Mouse (Mus musculus) spleen, adult 18-20 months (tissue): Measurements from ENCODE around the gene Foxred2.

Source experiments
- DNase-seq, 2 experiments: peaks; one replicate each; pipeline ENCODE4 v3.0.0; 2022; ENCODE audit warnings: mixed read lengths in 2 of 2

Gene Foxred2

DNA sequence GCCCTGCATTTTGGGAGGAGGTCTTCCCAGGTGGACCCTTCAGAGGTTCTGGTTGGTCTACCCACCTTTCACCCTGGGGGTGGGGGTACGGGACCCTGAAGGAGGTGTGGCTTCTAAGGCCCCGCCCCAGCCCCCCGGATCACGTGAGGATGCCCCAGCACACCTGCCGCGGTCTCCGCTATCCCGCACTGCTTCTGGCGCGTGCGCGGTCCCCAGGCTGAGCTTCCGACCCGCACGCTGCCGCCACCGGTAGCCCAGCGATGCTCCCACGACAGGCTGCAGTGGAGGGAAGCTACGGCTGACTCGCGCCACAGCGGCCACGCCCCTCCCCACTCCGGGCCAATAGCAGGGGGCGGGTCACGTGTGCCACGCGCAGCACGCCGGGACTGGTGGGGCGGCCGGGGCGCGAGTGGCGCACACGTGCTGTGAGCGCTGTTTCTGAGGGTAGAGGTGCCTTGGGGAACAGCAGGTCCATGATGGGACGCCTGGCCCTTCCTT lies at the start of gene Foxred2:
Foxred2 (minus strand) TSS at position 319 of the 498 bp plus-strand sequence.
- DNase-seq: peak; percentile 80 to 84

DNA sequence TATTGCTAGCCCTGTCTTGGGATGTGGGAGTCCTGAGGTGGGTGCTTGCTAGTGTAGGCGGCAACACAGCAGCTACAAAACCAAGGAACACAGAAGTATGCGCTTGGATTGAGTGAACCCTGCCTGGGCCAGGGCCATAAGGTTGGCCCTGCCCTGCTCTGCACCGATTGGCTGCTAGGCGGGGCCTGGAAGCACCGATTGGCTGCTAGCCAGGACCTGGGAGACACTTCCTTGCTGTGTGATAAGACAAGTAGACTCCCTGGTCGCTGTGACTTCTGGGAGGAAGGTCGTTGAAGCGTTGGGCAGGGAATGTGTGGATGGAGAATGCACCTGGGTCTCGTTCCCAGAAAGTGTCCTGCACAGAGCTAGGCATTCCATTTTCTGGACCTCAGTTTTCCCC lies 47.4 kb upstream of the Foxred2 start:
- DNase-seq: no peak

DNA sequence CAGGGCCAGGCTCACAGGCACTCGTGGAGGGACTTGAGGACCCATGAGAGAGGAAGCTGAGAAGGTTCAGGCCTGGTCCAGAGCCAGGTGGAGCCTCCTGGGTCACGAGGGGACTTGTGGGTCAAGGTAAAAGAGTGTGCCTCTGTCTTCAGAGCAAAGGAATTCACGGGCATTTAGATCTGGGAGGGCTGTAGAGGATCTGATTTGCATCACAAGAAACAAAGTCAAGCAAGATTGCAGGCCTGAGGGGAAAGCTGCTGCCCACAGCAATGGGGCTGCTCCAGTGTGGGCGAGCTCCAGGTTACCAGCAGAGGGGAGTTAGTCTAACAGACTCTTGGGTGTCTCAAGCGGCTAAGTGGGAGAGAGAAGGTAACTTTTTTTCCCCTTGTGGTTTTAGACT lies 44.9 kb upstream of the Foxred2 start:
- no peak for DNase-seq

DNA sequence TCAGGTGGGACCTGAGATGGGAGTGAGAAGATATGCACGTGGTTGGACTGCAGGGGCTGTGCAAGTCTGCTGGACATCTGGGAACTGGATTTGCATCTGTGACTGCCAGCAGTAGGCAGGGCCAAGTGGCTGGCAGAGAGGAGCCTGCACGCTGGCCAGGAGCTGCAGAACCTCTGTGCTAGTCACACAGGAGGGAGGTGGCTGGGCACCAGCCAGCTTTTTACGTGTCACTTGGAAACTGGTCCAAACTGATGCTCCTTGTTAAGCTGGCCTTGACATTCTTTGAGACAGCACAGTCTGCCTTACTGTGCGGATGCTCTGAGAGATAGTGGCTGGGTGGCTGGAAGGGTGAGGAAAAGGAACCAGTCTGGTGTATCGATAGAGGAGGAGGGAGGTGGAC lies 32.0 kb upstream of the Foxred2 start:
- DNase-seq: no peak

DNA sequence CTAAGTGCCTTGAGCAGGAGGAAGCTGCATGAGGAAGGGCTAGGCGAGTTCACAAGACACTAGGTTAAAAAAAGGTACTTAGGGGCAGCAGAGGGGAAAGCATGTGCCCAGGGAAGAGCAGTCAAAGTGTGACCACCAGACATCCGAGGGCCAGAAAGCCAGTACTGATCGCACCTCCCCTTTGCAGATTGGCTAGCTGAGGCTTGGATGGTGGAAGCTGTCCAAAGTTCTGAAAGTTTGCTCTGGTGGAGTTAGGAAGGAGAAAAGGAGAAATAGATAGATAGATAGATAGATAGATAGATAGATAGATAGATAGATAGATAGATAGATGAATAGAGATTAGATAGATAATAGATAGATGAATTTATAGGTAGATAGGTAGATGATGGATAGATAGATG lies 26.9 kb upstream of the Foxred2 start:
- no peak for DNase-seq

DNA sequence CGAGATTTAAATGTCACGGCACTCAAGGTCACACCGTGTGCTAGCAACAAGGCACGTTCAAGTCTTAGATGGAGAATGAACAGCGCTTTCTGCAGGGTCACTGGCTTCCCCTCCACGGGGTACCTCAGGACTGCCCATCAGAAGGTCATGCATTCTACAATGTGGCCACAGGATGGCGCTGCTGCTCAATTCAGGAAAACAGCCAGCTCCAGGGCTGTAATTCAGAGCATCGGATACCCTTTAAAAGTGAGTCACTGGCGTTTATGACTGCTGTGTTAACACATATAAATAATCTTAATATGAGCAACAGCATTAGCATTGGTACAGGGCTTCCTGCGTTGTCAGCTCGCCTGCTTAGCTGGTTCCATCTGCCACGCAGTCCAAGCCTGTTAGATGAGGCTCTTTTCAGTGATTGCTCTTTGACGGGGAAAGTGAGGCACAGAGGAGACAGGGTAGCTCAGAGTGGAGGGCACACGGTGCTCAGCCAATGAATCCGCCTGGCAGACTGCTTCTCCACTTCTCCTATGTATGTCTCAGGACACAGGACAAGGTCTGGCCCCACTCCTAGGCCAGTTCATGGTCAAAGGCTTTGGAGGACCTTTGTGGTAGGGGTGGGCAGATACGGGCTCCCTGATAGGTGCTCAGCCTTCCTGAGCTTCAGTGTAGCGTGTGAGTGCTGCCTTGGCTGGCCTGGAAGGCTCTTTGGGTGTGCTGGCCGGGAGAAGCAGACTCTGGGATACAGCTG lies 25.8 kb upstream of the Foxred2 start:
- DNase-seq: peak in 1 of 2 experiments; percentile 43

DNA sequence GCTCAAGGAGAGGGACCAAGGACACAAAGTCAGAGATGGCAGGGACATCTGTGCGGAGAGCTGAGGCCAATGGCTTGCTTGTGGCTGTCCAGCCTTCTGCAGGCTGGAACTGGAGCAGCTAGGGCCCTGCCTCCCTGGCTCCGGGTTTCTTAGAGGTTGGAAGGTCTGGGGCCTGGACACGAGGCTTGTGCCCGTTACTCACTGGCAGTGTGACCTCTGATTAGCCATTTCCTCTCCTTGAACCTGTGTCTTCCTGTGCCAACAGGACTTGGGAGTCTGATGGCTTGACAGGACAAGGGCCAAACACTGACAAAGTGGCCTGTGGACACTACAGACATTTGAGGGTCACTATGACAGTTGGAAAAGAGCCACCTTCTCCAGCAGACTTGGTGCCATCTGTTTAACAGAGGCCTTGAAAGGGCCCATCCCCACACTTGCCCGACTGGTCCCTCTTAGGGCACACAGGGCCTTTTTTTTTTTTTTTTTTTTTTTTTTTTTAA lies 24.7 kb upstream of the Foxred2 start:
- DNase-seq: no peak

DNA sequence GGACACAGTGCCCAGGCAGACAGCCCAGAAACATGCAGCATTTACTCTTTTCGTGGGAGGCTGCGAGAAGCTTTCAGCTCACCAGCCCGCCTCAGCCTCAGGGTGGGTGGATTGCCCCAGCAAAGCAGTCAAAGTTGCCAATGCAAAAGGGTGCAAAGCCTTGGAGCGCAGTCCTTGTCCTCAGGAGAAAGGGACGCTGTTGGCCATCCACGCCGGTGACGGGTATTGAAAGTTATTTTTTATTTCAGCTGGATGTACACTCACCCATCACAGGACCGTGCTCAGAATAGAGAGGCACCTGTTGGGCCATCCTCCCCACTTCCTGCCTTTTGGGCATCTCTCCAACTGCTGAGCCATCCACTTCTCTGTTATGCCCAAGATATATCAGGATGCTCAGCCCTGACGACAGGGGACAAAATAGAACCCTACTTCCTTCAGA lies 22.9 kb upstream of the Foxred2 start:
- no peak for DNase-seq

DNA sequence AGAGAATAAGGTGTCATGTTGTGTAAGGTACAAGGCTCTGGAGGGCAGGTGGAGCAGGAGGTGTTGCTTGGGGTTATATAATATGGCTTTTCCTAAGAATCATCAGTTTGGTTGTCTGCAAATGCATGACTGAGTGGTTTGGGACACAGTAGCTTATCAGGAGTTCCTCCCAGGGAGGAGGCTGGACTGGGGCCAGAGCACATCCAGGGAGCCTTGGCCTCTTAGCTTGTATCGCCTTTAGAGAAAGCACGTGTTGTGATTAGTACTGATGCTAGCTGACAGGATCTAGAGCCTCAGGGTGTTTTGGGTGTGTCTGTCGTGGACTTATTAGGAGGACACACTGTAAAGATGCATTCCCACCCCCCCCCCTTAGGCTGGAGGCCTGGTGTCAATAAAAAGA lies 21.1 kb upstream of the Foxred2 start:
- no peak for DNase-seq

DNA sequence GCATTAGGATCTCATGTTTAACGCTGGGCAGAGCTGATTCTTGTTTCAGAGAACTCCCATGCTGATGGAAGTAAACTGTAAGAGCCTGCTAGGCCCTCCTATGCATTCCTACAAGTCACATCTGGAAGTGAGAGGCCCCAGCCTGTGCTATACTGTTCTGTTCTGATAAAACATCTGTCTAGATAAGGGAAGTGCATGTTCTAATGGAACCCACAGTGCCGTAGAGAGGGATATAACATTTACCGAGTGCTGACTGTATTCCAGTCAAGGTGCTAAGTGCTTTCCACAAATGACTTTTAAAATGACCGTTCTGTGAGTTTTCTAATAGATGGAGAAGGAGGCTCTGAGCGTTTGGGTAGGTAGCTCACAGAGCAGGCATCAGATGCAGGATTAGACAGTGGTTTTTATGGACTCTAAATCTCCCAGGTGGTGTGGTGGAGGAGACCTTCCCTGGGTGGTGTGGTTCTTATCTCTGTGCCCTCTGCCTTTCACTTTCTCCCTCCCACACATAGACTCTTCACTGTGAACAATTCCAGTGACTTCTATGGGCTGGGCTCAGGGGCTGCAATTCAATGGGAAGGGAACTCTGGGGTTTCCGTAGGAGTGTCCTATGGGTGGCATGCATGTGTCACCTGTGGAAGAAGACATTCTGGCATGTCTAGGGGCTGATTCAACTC lies 17.8 kb upstream of the Foxred2 start:
- no peak for DNase-seq

DNA sequence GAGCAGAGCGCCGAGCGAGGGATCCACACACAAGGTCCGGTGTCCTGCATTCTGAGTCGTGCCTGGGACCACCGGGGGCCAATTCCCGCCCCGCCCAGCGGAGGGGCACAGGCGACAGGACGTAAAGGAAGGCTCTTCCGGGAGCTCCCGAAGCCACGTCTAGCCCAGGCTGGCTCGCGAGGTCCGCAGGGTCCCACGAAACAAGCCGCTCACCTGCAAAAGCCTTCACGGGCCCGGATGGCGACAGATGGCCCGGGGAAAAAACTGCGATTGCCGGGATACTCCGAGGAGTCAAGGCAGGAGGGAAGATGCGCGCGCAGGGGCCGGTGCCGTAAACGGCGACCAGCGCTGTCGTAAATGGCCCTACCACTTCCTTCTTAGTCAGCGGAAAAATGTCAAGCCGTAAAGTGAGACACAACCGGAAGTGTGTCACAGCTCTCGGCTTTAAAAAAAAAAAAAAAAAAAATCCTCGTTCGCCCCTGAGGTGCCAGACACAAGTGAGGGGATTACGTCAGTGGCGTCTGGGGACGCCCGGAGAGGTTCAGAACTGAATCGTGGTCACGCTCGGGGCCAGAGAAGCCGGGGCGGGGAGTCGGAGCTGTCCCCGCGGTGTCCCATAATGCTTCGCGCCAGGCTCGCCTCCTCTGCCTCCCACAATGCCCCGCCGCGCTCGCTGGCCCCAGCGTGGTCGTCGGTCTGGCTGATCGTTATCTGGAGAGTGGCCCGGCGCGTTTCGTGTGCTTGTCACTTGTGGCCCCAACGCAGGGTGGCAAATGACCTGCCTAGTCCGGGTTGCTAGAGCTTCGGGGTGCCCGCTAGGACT lies 14.2 kb upstream of the Foxred2 start, which contains the start of gene Eif3d:
Eif3d (minus strand) TSS at position 344 of the 823 bp plus-strand sequence.
- peak; percentile 90 to 97 for DNase-seq

DNA sequence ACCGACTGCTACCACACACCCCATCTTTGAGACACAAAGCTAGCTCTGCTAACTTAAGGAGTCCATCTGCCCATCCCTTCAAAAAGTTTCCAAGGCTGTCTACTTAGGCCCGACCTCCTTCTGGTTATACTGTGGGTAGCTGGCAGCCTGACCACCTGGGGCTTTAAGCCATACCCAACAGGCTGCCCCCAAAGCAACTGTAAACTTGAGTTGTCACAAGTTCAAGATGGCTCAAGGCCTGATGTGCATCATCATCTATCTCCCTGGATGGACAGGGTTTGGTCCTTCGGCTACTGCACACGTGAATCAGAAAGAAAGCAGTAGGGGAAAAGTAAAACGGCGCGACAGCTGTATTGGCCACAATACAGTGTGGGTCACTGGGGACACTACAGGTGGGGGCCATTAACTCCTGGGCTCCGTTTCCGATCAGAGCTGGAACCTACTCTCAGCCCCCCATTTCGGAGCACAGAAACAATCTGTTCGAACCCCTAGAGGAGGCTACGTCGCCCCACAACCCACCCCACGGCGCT lies 13.5 kb upstream of the Foxred2 start:
- no peak for DNase-seq

DNA sequence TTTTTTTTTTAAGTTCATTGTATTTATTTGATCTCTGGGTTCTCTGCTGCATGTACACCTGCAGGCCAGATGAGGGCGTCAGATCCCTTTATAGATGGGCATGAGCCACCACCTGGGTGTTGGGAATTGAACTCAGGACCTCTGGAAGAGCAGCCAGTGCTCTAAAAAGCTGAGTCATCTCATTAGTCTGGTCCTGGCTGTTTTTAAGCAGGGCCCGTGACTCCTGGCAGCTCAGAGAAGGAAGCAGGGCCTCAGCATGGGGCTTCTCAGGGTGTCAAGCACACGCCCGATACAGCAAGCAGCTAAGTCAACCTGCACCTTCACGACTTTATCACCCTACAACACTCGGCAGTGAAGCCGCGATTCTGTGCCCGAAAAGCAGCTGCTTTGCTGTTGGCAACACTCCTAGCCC lies 8.6 kb upstream of the Foxred2 start:
- no peak for DNase-seq

DNA sequence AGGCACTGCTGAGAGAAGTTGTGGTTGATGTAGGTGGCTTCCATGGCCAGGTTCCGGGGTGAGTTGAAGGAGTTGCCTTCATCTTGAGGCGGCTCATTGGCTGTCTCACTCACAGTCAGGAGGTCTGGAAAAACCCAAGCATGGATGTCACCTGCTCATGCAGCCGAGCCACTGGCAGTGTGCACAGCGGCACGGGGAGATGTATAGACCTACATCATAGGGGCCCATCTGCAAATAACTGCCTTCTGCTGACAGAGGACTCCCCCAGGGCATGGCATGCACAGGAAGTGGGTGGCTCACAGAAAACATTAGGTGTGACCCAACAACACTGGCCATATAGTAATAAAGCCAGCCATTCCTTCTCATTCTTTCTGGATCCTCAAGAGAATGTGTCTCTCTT lies 5.9 kb upstream of the Foxred2 start:
- no peak for DNase-seq

DNA sequence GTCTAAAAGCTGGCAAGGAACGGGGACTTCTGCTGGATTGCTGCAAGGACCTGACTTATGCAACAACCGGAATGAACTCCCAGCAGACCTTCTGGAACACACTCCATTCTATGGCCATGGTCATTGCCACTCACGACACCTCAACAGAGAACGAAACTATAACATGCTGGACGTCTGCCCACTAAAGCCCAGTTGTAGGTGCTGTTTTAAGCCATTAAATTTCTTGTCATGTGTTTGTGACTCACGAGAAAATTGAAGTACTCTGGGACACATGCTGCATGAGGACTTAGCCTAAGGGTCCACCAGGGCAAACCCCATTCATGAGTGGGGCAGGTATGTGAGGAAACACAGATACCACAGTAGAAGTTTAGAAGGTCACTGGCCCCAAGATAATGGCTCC lies 4.2 kb upstream of the Foxred2 start:
- no peak for DNase-seq

DNA sequence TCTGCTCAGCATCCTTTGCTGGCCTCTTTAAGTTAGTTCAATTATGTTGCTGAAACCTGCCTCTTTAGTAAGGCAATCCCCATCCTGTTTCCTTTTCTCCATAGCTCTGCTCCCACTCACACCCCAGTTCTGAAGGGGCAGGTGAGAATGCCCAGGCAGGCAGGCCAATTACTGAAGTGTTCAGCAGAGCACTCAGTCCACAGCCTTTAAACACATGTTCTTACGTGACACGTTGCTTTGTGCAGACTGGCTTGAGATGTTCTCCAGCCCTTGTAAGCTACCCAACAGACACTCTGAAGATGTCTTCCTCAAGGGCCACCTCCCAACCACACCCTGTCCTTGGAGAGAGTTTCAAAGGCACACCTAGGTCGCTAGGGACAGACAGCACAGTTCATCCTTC lies 1.5 kb upstream of the Foxred2 start:
- no peak for DNase-seq

DNA sequence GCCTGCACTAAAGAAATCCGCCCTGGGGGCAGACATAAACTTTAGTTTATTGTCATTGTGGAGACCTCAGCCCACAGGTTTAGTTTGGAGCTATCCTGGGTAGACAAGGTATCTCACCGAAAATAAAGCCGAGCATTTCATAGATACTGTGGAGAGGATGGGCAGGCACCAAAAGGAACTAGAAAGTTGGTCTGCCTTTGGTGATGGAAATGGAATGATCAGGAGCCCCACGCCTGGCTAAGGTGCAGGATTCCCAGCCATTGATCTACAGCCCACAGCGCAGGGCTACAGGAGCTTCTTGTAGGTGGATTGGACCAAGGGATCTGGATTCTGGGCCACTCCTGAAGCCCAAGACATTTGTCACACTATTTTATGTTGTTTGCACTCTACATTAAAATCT lies 1.1 kb upstream of the Foxred2 start:
- DNase-seq: no peak

DNA sequence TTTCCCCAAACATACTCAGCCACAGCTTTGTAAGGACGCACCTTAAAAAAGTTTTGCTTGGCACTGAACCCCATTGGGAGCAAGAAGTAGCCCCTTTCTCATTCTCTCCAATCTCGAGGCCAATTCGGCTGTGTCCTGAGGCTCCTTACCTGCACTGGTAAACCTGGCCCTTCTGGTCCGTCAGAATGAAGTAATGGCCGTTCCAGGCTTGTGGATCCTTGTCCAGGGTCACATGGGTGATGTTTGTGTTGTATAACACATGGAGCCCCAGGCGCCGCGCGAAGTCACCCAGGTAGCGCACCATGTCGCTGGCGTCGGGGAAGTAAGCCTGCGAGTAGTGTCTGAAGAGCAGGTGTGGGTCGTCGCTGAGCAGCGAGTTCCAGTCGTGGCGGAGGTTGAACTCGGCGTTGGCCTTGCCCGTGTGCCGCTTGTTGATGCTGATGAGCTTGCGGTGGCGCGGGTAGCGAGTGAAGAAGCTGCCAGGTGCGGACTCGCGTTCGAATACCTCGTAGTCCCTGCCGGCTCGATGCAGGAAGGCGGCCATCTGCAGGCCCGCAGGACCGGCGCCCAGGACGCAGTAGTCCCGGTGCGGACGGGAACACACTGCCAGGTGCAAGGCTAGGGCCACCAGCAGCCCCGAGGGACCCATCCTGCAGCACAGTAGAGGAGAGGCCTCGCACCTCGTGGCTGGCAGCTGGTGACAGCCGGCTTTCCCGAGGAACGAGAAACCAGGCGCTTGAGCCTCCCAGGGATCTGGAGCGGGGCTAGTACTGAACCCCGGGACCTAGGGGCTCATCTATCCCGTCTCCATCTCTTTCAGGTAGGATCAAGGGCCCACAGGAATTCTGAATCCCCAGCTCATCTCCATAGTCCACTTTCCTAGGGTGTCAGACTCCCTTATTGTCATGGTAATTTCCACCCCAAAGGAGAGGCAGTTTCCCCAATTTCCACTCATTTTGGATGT lies 800 bp downstream of the Foxred2 start:
- DNase-seq: peak in 1 of 2 experiments; percentile 19

DNA sequence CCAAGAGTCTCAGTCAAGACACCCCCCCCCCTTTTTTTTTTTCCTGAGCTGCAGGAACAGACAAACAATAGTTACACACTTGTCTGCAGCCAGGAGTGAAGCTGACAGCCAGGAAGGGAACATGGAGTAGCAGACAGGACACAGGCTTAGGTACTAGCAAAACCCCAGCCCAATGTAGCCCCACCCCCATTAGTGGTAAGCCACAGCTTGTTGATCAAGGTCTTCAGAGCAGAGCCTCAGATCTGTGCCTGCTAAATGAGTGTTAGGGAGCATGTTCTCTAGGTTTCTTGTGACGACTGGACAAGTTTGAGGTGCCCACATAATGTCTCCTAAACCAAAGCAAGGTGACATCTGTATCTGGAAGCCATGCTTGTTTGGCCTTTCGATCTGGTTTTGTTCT lies 2.2 kb downstream of the Foxred2 start:
- no peak for DNase-seq

DNA sequence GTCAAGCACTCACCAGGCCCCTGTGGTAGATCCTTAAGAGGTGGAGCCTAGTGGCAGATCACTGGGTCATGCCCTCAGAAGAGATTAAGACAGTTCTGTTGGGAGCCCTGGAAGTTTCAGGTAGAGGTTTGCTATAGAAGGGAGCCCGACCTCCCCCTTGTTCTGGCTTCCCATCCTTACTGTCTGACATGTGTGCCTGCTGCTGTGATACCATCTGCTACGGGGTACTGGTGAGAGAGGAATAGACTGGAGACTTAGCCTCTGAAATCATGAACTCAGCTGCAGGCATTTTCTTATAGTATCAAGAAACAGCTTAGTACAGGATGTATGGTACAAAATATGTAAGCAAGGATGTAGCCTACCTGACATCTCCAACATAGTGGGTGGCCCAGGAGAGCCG lies 3.6 kb downstream of the Foxred2 start:
- DNase-seq: no peak

DNA sequence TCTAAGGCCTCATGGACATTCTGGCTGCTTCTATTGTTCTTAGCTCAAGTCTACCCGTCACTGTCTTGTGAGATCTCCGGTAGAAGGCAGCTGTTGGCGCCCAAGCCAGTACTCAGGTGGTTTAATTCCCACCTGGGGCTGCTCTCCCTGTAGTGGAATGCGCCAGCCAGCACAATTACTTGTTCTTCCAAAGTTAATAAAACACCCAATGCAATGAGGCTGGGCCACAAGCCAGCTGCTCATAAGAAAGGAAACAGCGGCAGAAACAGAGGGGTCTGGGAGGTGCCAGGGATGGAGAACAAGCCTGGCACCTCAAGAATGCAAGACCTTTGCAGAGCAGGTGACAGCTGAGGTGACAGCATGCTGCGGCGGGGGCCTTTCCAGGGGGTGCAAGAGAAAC lies 7.5 kb downstream of the Foxred2 start:
- no peak for DNase-seq

DNA sequence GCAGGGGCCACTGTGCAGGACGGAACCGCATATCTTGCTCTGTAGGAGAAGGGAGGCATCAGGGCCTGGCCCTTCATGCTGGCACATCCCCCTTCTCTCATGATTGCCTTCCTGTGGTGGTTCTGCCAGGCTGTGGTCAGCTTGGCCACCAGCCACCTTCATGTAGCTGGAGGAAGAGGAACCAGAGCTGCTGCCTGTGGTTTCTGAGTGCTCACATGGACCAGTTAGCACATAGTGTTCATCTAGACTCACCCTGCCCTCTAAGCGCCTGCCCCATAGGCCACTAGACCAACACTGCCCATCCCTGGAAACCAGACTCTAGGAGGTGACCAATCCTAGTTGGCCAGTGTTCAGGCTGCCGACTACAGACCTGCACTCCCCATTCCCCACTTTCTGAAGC lies 10.8 kb downstream of the Foxred2 start:
- DNase-seq: peak; percentile 21 to 27
